Mouse (Mus musculus) cortical plate, adult 2 months (tissue): Measurements from ENCODE around the gene Ddt.

ENCODE experiments used
- CTCF ChIP-seq: fragments of 200-500 bp; IDR thresholded peaks from 2 replicates; pipeline ENCODE4 v1.5.1; 2011; ENCODE audit warnings: mild to moderate bottlenecking, control low read depth, low read length; ENCODE audit not compliant: insufficient read depth; ENCODE audit errors: extremely low read depth
- POLR2A ChIP-seq: fragments of 200-500 bp; IDR thresholded peaks from 2 replicates; pipeline ENCODE4 v1.6.1; 2011; ENCODE audit warnings: mild to moderate bottlenecking, low read length, control low read depth; ENCODE audit not compliant: insufficient read depth; ENCODE audit errors: extremely low read depth

- TF ChIP-seq POLR2A (no peak), CTCF (no peak)
Observed at GRCm38 (mm10) chr10:75777885-75778284, 4.7 kb upstream of the Ddt start.
